Mouse (Mus musculus) splenic B cell, adult 2 months (primary cell): ENCODE measurements around the gene Socs7.
"Not testable (repeated sequence)": the region's sequence is repeated elsewhere in the genome, so short reads cannot be mapped to it uniquely, and the experiment has no call there.

Experiments
- DNase-seq: peaks from one replicate; pipeline ENCODE4 v3.0.0-alpha.2; 2011; ENCODE audit warnings: low read depth, low spot score
- H3K27me3 ChIP-seq: 2 replicates; pipeline ENCODE4 v1.6.1; 2012; ENCODE audit warnings: mild to moderate bottlenecking, low read length, moderate library complexity, mixed read lengths; ENCODE audit not compliant: control insufficient read depth, poor library complexity, insufficient read depth, severe bottlenecking
- H3K36me3 ChIP-seq: 2 replicates; pipeline ENCODE4 v1.6.1; 2012; ENCODE audit warnings: mild to moderate bottlenecking, low read length, moderate library complexity, mixed read lengths; ENCODE audit not compliant: control insufficient read depth, poor library complexity, insufficient read depth, severe bottlenecking

The Socs7 gene

DNA sequence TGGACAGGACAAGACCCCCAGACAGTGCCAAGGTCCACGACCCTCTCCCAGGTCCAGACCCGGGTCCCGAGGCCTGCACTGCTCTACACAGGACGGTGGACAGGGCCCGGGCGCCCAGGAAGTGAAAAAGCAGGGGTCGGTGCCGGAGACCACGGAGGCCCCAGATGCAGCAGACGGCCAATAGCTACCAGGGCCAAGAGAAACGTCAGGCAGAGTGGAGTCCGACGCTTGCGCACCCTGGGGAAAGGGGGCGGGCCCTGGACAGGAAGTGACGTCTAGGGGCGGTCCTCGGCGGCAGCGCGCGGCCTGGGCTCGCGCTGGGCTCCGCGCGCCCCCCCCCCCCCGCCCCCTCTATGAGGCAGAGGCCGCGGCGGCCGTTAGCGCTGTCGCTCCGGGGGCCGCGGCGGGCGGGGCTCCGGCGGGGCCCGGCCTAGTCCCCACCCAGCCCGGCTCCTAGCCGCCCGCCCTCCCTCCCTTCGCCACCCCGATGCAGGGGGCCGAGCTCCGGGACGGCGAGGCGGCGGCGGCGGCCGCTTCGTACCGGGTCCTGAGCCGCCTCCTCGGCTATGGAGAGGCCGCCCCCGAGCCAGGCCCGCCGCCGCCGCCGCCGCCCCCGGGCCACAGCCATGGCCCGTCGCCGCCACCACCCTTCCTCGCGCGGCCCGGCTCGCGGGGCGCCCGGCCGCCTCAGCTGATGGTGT lies at the start of gene Socs7:
Gene Socs7, plus strand, starts transcription at position 604 of the 701 bp plus-strand sequence.
- no peaks in the 10 kb centered on the region for H3K27me3 ChIP-seq
- no peaks in the 10 kb centered on the region for H3K36me3 ChIP-seq
- peak; percentile 95 for DNase-seq

DNA sequence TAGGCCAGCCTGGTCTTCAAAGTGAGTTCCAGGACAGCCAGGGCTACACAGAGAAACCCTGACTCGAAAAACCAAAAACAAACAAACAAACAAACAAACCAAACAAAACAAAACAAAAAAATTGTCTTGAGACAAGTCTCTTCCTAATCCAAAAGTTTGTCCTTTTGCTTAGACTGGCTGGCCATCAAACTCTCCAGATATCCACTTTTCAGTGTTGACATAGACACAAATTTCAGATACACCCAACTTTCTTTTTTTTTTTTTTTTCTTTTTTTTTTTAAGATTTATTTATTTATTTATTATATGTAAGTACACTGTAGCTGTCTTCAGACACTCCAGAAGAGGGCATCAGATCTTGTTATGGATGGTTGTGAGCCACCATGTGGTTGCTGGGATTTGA lies 49.5 kb upstream of the Socs7 start:
- DNase-seq, H3K36me3 ChIP-seq, H3K27me3 ChIP-seq: not testable (repeated sequence)

DNA sequence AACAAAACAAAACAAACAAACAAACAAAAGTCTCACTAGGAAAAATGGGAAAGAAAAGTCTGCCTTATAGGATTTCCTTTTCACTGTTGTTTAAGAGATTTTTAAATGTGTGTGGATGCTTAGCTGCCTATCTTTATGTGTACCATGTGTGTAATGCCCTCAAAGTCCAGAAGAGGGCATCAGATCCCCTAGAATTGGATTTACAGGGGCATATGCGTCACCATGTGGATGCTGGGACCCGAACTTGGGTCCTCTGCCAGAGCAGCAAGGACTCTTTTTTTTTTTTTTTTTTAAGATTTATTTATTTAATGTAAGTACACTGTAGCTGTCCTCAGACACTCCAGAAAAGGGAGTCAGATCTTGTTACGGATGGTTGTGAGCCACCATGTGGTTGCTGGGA lies 48.2 kb upstream of the Socs7 start:
- Histone ChIP-seq H3K27me3 (no peaks in the 10 kb centered on the region; the same call in none of the 2 replicates), H3K36me3 (no peaks in the 10 kb centered on the region)
- DNase-seq, result peak; percentile 60

DNA sequence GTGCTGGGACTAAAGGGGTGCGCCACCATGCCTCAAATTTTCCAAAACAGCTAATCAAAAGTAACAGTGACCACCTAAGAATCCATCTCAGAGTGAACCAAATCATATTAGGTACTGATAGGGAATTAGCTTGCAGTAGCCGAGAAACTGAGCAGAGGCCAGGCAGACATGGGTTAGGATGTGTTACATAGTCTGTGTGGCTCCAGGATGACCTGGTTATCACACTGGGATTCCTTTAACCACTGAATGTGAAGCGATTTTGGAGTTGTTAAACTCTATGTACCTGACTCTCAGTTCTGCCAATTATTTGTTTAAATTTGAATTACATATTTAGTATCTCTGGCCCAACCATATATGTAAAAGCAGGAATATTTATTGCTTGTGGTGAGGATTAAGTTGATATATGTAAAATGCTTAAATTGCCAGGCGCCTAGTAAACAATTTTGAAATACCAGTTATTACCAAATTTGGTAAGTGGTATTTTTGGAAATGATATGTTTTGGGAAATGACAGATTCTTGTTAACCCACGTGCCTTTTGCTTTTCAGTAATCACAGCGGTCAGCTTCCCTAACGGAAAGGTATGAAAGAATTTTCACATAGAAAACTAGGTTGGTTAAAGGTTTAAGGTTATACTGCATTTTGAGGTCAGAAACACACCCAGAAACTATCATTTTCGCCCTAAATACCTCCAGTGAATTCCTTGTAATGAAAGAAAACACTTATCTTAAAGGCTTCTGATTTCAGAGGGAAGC lies 47.4 kb upstream of the Socs7 start:
- Histone ChIP-seq H3K36me3 (no peaks in the 10 kb centered on the region), H3K27me3 (no peaks in the 10 kb centered on the region; the same call in 1 of the 2 replicates)
- DNase-seq, result no peak

DNA sequence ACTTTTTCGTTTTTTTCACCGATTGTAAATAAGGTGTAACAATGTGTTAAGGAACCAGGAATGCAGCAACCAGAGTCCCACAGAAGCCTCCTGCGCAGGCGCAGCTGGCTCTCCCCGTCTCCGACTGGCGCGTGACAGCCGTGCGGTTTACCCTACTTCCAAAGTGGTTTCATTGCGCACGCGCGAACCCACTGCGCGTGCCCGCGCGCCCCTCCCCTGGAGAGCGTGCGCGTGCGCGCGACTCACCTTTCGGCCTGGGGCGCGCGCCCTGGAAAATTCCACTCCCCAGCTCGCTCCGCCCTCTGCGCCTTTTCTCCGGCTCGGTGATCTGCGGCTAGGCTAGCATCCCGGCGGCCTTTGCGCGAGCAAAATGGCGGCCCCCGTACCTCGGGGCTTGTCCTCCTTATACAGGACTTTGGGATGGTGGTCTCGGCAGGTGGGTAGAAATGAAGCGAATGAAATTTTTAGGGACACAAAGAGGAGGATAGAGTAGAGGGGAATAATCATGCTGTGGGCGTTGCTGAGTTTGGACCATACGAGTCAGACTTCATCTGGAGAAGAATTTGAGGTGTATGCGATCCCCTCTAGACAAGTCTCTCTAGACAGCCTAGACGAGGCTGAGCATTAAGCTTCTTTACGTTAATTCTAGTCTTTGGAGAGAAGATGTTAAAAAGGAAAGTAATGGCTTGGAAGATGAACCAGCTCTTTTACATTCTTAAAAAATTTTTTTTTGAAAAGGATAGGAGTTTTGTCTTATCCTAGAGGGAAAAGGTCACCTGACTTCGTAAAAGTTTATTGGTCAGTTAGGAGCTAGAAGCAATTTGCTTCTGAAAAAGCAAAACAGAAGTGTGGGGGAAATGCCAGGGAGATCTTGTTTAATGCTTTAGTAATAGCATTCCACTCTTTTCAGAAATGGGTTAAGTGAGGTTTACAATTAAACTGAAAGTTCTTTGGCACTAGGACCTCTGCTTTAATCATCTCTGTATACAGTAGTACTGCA lies 46.5 kb upstream of the Socs7 start, which contains the start of gene Mrpl45:
Gene Mrpl45, plus strand, starts transcription at position 213 of the 1,000 bp plus-strand sequence.
- peak; percentile 98 for DNase-seq
- H3K27me3 ChIP-seq, result no peaks in the 10 kb centered on the region; the same call in 1 of the 2 replicates
- no peaks in the 10 kb centered on the region for H3K36me3 ChIP-seq

DNA sequence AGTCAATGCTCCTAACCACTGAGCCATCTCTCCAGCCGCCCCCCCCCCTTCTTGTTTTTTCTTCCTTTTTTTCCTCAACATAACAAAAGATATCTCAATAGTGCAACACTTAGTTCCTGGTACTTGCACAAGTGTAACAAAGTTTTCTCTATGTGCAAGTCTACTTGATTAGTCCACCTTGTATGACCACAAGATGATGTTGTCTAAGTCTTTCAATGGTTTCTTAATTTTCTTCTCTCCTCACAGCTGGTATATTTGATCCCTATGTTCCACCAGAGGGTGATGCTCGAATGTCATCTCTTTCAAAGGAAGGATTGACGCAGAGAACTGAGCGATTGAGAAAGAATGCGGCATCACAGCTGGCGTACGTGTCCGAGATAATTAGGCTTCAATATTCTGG lies 41.2 kb upstream of the Socs7 start:
- Histone ChIP-seq H3K27me3 (no peaks in the 10 kb centered on the region), H3K36me3 (peaks cover 2% of the 10 kb centered on the region; the same call in 1 of the 2 replicates)
- no peak for DNase-seq

DNA sequence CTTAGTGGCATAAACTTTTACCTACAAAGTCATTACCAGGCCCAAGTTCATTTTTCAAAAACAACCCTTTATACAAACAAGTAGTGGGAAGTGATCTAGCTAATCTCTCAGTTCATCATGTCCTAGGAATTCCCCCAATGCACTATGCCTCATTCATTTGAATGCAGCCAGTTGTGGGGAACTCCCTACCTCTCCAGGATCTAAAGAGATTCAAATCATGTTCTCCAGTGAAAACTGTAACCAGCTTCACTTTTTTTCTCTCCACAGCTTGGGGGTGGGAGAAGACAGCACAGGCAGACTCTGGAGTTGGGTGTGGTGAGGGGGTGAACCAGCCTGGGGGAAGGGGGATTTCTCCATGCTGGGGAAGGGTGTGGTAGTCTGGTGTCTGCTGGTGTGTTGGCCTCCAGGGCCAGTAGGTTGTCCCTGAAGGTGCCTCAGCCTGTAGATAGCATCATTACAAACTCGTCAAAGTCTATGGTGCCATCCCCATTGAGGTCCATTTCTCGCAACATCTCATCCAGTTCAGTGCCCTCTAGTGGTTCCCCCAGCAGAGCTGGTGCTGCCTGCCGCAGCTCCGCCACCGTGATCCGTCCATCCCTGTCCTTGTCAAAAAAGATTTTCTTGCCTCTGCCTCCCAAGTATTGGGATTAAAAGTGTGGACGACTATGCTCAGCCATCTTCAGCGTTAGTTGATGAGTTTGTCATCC lies 40.3 kb upstream of the Socs7 start:
- H3K36me3 ChIP-seq, H3K27me3 ChIP-seq, DNase-seq: not testable (repeated sequence)

DNA sequence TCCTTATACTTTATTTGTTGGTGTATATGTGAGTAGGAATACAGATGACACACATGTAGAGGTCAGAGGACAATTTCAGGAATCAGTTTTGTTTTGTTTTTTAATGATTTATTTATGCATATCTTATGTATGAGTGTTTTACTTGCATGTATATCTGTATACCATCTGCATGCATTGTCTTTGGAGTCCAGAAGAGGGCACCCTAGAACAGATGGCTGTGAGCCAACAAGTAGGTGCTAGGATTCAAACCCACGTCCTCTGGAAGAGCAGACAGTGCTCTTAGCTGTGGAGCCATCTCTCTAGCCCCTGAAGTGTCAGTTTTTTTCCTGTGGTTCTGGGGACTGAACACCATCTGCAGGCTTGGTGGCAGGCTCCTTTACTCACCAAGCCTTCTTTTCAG lies 37.1 kb upstream of the Socs7 start:
- no peaks in the 10 kb centered on the region for H3K27me3 ChIP-seq
- peaks cover 6% of the 10 kb centered on the region; the same call in 1 of the 2 replicates for H3K36me3 ChIP-seq
- DNase-seq, result peak; percentile 44

DNA sequence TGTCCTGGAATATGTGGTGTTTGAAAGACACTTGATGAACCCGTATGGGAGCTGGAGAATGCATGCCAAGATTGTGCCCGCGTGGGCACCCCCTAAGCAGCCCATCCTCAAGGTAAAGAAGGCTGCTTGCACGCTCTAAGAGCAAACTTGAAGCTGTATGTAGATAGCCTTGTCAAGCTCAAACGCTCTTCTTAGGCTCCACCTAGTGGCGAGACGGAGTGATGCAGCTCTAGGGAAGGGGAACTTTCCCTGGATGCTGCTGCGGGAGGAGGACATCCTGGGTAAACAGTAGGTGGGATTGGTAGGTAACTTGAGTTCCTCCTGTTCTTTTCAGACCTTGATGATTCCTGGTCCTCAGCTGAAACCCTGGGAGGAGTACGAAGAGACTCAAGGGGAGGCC lies 34.2 kb upstream of the Socs7 start:
- DNase-seq, result peak; percentile 73
- H3K27me3 ChIP-seq, result no peaks in the 10 kb centered on the region
- peaks cover 6% of the 10 kb centered on the region; the same call in 1 of the 2 replicates for H3K36me3 ChIP-seq

DNA sequence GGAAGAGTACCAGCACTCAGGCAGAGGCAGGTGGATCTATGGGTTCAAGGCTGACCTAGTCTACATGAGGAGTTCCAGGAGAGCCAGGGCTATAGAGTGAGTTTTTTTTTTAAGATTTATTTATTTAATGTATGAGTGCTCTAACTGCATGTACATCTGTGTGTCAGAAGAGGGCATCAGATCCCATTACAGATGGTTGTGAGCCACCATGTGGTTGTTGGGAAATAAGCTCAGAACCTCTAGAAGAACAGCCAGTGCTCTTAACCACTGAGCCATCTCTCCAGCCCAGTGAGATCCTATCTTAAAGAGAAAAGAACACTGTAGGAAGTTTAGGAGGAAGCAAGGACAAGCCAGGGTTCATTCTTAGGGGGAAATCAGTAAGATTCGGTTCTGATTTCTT lies 32.0 kb upstream of the Socs7 start:
- H3K36me3 ChIP-seq, result peaks cover 3% of the 10 kb centered on the region; the same call in 1 of the 2 replicates
- no peaks in the 10 kb centered on the region for H3K27me3 ChIP-seq
- DNase-seq, result no peak

DNA sequence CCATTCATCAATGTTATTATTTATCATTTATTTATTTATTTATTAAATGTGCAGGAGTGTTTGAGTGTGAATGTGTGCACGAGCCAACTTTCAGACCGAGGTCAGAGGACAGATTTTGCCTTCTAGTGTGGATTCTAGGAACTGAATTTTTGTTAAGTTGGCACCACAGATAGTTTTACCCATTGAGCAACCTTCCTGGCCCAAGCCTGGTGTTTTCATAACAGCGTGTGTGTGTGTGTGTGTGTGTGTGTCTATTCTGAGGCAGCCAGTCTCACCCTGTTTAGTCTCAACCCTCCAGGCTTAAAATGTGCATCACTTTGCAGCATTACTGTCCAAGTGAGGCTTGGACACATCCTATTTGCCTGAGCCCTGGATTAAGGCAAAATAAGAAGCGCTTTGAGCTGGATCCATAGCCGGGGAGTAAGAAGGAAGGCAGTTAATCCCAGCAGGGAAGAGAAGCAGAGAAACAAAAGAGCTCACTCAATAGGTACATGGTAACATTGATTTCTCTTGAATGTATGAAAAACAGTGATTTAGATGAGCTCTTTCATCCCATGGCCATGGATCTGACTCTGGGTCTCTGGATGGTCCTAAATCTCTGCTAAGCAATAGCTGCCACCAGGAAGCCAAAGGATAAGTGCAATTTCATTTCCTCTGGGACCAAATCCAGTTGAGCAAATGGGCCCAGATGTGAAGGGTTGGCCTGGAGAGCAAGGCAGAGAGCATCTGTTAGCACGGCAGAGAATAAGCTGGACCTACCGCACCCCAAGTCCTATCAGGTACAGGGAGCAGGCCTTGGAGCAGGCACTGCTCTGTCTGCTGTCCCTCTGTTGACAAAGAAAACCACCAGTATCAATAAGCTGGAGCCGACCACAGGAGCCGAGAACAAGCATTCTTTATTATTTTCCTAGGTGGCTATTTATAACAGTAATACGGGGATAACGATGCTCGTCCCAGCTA lies 30.8 kb upstream of the Socs7 start:
- DNase-seq, result no peak
- Histone ChIP-seq H3K36me3 (peaks cover 3% of the 10 kb centered on the region; the same call in 1 of the 2 replicates), H3K27me3 (no peaks in the 10 kb centered on the region)

DNA sequence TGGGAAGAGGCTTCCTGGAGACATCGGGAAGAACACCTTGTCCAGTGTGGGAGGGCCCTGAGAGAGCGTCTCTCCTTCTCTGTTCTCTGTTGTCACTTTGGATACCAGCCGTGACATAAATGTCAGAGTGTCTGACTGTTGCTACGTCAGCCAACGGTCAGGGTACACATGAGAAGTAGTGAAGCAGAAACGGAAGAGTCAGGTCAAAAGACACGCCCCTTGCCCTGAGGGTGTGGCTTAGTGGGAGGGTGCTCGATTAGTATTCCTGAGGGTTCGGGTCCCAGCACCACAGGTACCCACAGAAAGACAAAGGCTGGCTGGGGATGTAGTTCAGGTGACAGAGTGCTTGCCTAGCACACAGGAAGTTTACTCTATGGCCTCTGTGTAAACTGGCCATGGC lies 29.3 kb upstream of the Socs7 start:
- Histone ChIP-seq H3K27me3 (no peaks in the 10 kb centered on the region), H3K36me3 (no peaks in the 10 kb centered on the region)
- DNase-seq, result no peak

DNA sequence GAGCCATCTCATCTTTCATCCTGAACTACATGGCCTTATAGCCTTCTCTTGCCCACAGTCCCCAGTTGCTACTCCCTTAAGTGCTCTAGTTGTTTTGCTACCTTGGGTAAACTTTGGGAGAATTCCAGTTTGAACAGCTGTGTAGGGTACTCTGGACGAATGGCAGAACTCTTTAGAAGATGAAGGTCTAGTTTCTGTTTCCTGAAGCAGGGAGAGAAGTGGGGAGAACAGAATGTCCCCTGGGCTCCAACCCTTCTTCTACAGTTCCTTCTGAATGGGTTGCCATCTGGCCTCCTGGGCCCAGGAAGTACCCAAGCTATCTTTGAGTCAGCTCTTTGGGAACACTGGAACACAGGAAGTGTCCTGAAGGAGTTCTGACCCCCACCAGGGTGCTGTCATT lies 28.5 kb upstream of the Socs7 start:
- H3K27me3 ChIP-seq, result no peaks in the 10 kb centered on the region
- no peaks in the 10 kb centered on the region for H3K36me3 ChIP-seq
- DNase-seq, result no peak
